Comparison of ENCODE assay signal across 8 mouse cellular contexts in the genomic region with DNA sequence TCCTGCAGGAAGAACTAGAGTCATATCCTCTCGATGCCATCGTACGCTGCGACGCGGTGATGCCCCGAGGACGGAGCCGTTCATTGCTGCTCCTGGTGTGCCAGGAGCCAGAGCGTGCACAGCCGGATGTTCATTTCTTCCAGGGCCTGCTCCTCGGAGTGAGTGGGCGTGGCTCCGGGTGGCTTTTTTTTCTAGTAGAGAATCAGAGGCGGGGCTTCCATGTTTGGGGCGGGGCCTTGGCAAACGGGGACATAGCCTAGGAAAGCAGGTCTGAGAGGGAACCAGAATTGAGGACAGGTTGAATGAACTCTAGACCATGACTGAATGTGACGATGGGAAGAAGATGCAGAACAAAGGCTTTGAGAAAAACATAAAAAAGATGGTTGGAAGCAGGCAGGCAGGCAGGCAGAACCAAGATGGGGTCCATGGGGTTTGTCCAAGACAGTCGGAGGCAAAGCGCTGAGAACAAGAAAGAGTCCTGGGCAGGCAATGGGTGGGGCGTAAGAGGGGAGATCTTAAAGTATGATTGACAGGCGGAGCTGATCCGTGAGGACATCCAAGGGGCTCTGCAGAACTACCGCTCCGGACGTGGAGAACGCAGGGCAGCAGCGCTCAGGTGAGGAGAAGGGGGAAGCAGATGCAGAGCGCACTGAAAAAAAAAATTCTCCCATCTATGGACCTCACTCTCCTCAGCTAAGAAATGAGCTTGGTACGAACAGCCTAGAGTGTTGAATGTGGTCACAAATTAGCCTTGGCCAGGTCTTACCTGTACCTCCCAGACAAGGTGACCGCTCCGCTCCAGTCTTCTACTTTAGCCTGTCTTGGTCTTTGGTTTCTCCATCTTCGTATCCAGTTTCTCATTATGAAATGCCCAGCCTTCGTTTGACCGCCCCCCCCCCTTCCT. TPM values are rescaled to one million over a fixed set of nuclear protein-coding genes. Genes with fewer than 3 reads are reported as not detected.
DNase-seq lines count a peak whose midpoint lies in the region; ATAC-seq and TF ChIP-seq lines count a peak whose summit lies in the region.

No protein-coding gene starts in this region.

- peak; percentile 31 for ATAC-seq in embryonic facial prominence, embryonic 11.5 days (replicated peaks; ENCODE audit: insufficient number of reproducible peaks, low FRiP score, low TSS enrichment, low read depth)
- ATAC-seq in heart, embryonic 11.5 days (replicated peaks; ENCODE audit: insufficient number of reproducible peaks, low FRiP score, low TSS enrichment) = peak; percentile 31; the same call in 1 of the 2 replicates
- ATAC-seq in liver, embryonic 11.5 days (replicated peaks; ENCODE audit: low FRiP score) = peak; percentile 53
- ATAC-seq in midbrain, postnatal 0 days (ENCODE audit: low FRiP score) = peak; percentile 54

- no peak for TF ChIP-seq CTCF in midbrain, postnatal 0 days (IDR thresholded peaks at IDR 0.05)

- H3K27me3 ChIP-seq in embryonic facial prominence, embryonic 11.5 days (ENCODE audit: control insufficient read depth, insufficient read depth, low read length) = peaks cover 16% of the 10 kb centered on the region
- H3K27me3 ChIP-seq in heart, embryonic 11.5 days (ENCODE audit: control insufficient read depth, insufficient read depth, low read length) = peaks cover 37% of the 10 kb centered on the region
- H3K27me3 ChIP-seq in liver, embryonic 11.5 days (replicated peaks; ENCODE audit: control insufficient read depth, insufficient read depth, low read length) = peaks cover 56% of the 10 kb centered on the region
- peaks cover 24% of the 10 kb centered on the region for H3K27me3 ChIP-seq in midbrain, postnatal 0 days (ENCODE audit: insufficient read depth, low read length)

- no peak overlapping the region for H3K27ac ChIP-seq in embryonic facial prominence, embryonic 11.5 days (replicated peaks; ENCODE audit: low read depth, low read length)
- no peak overlapping the region for H3K27ac ChIP-seq in heart, embryonic 11.5 days (ENCODE audit: low read depth, low read length)
- H3K27ac ChIP-seq in liver, embryonic 11.5 days (ENCODE audit: low read depth, low read length) = no peak overlapping the region
- peak overlapping the region; percentile 43 for H3K27ac ChIP-seq in midbrain, postnatal 0 days (ENCODE audit: low read depth, low read length)

- no peaks in the 10 kb centered on the region for H3K9me3 ChIP-seq in embryonic facial prominence, embryonic 11.5 days (replicated peaks; ENCODE audit: control insufficient read depth, low read length)
- H3K9me3 ChIP-seq in heart, embryonic 11.5 days (replicated peaks; ENCODE audit: control insufficient read depth, low read length) = no peaks in the 10 kb centered on the region
- no peaks in the 10 kb centered on the region for H3K9me3 ChIP-seq in liver, embryonic 11.5 days (ENCODE audit: control insufficient read depth, low read length)
- H3K9me3 ChIP-seq in midbrain, postnatal 0 days (ENCODE audit: low read length) = no peaks in the 10 kb centered on the region

- H3K4me3 ChIP-seq in embryonic facial prominence, embryonic 11.5 days (ENCODE audit: low read depth, low read length) = peak overlapping the region; percentile 21
- peak overlapping the region; percentile 43 for H3K4me3 ChIP-seq in heart, embryonic 11.5 days (ENCODE audit: low read depth, low read length)
- H3K4me3 ChIP-seq in liver, embryonic 11.5 days (ENCODE audit: low read depth, low read length) = peak overlapping the region; percentile 40
- H3K4me3 ChIP-seq in midbrain, postnatal 0 days (ENCODE audit: low read depth, low read length) = peak overlapping the region; percentile 49

- H3K4me2 ChIP-seq in embryonic facial prominence, embryonic 11.5 days (ENCODE audit: low read depth, low read length) = peak overlapping the region; percentile 57
- peak overlapping the region; percentile 77 for H3K4me2 ChIP-seq in heart, embryonic 11.5 days
- peak overlapping the region; percentile 76 for H3K4me2 ChIP-seq in liver, embryonic 11.5 days
- H3K4me2 ChIP-seq in midbrain, postnatal 0 days (ENCODE audit: low read depth, low read length, poor library complexity, severe bottlenecking) = peak overlapping the region; percentile 71

- peak overlapping the region; percentile 39; the same call in 1 of the 2 replicates for H3K9ac ChIP-seq in embryonic facial prominence, embryonic 11.5 days (replicated peaks; ENCODE audit: low read length)
- peak overlapping the region; percentile 40 for H3K9ac ChIP-seq in heart, embryonic 11.5 days (ENCODE audit: low read depth, low read length)
- no peak overlapping the region for H3K9ac ChIP-seq in liver, embryonic 11.5 days (ENCODE audit: low read depth, low read length)
- peak overlapping the region; percentile 65 for H3K9ac ChIP-seq in midbrain, postnatal 0 days (replicated peaks; ENCODE audit: low read length, poor library complexity, severe bottlenecking)

- DNase-seq in thymus, postnatal 0 days (ENCODE audit: low spot score) = peak; percentile 42
- no peak for DNase-seq in thymus, adult 18-20 months
- peak; percentile 75 for DNase-seq in embryonic facial prominence, embryonic 11.5 days (ENCODE audit: low spot score)
- DNase-seq in kidney, adult 8-10 months = peak; percentile 64 to 75
- DNase-seq in liver, embryonic 11.5 days (ENCODE audit: low spot score) = peak; percentile 66
- DNase-seq in midbrain, postnatal 0 days (ENCODE audit: low spot score) = peak; percentile 69
- DNase-seq in thymus, postnatal 36 days = peak; percentile 29 to 33

- WGBS in embryonic facial prominence, embryonic 11.5 days = 4% methylated on average over 35 of the region's 35 CpGs
- WGBS in heart, embryonic 11.5 days (ENCODE audit: insufficient replicate concordance) = 4% methylated on average over 35 of the region's 35 CpGs
- 2% methylated on average over 35 of the region's 35 CpGs for WGBS in liver, embryonic 11.5 days
- 2% methylated on average over 35 of the region's 35 CpGs for WGBS in midbrain, postnatal 0 days

- H3K36me3 ChIP-seq in embryonic facial prominence, embryonic 11.5 days (replicated peaks; ENCODE audit: control insufficient read depth, insufficient read depth, low read depth, low read length) = no peaks in the 10 kb centered on the region
- H3K36me3 ChIP-seq in heart, embryonic 11.5 days (ENCODE audit: control insufficient read depth, insufficient read depth, low read length) = no peaks in the 10 kb centered on the region
- no peaks in the 10 kb centered on the region for H3K36me3 ChIP-seq in liver, embryonic 11.5 days (ENCODE audit: control insufficient read depth, insufficient read depth, low read length)
- H3K36me3 ChIP-seq in midbrain, postnatal 0 days (ENCODE audit: insufficient read depth, low read length) = no peaks in the 10 kb centered on the region

- H3K4me1 ChIP-seq in embryonic facial prominence, embryonic 11.5 days (ENCODE audit: control insufficient read depth, insufficient read depth, low read length) = no peaks in the 10 kb centered on the region
- H3K4me1 ChIP-seq in heart, embryonic 11.5 days (ENCODE audit: control insufficient read depth, insufficient read depth, low read length) = no peaks in the 10 kb centered on the region
- H3K4me1 ChIP-seq in liver, embryonic 11.5 days (replicated peaks; ENCODE audit: control insufficient read depth, insufficient read depth, low read length) = peaks cover 6% of the 10 kb centered on the region
- H3K4me1 ChIP-seq in midbrain, postnatal 0 days (ENCODE audit: insufficient read depth, low read length) = no peaks in the 10 kb centered on the region

RNA-seq across cellular contexts. Expression of gene Eps8l1, which starts 10.1 kb away (rescaled TPM):
- 0.79 and 5.9 TPM in 2 replicates for polyA plus RNA-seq in thymus, postnatal 0 days (2015; fragmentation: Nextera tagmentation; extraction: Ambion mirVana)
- polyA plus RNA-seq in embryonic facial prominence, embryonic 11.5 days (2014; fragmentation: Nextera tagmentation; extraction: Ambion mirVana) = 3.0 and 5.8 TPM in 2 replicates
- 2.8 and 4.6 TPM in 2 replicates for polyA plus RNA-seq in heart, embryonic 11.5 days (2014; fragmentation: Nextera tagmentation; extraction: Ambion mirVana)
- polyA plus RNA-seq in liver, embryonic 11.5 days (2014; fragmentation: Nextera tagmentation; extraction: Ambion mirVana) = 2.0 and 2.6 TPM in 2 replicates
- total RNA-seq in midbrain, postnatal 0 days (2014; rRNA removed) = 3.9 and 13.3 TPM in 2 replicates
- 5.2 and 7.4 TPM in 2 replicates for polyA plus RNA-seq in midbrain, postnatal 0 days (2015; fragmentation: Nextera tagmentation; extraction: Ambion mirVana)

RNA-seq across cellular contexts. Expression of gene Rdh13, which starts 25.1 kb away (rescaled TPM):
- 9.9 and 12.6 TPM in 2 replicates for polyA plus RNA-seq in thymus, postnatal 0 days (2015; fragmentation: Nextera tagmentation; extraction: Ambion mirVana)
- polyA plus RNA-seq in embryonic facial prominence, embryonic 11.5 days (2014; fragmentation: Nextera tagmentation; extraction: Ambion mirVana) = 26.0 and 32.9 TPM in 2 replicates
- polyA plus RNA-seq in heart, embryonic 11.5 days (2014; fragmentation: Nextera tagmentation; extraction: Ambion mirVana) = 28.0 and 31.0 TPM in 2 replicates
- 17.4 and 18.2 TPM in 2 replicates for polyA plus RNA-seq in liver, embryonic 11.5 days (2014; fragmentation: Nextera tagmentation; extraction: Ambion mirVana)
- total RNA-seq in midbrain, postnatal 0 days (2014; rRNA removed) = 61.3 and 75.9 TPM in 2 replicates
- 45.3 and 45.4 TPM in 2 replicates for polyA plus RNA-seq in midbrain, postnatal 0 days (2015; fragmentation: Nextera tagmentation; extraction: Ambion mirVana)

RNA-seq across cellular contexts. Expression of gene Ppp1r12c, which starts 31.0 kb away (rescaled TPM):
- 36.3 and 48.3 TPM in 2 replicates for polyA plus RNA-seq in thymus, postnatal 0 days (2015; fragmentation: Nextera tagmentation; extraction: Ambion mirVana)
- polyA plus RNA-seq in embryonic facial prominence, embryonic 11.5 days (2014; fragmentation: Nextera tagmentation; extraction: Ambion mirVana) = 33.0 and 35.3 TPM in 2 replicates
- polyA plus RNA-seq in heart, embryonic 11.5 days (2014; fragmentation: Nextera tagmentation; extraction: Ambion mirVana) = 32.9 and 33.4 TPM in 2 replicates
- polyA plus RNA-seq in liver, embryonic 11.5 days (2014; fragmentation: Nextera tagmentation; extraction: Ambion mirVana) = 46.2 and 48.0 TPM in 2 replicates
- 75.5 and 114 TPM in 2 replicates for total RNA-seq in midbrain, postnatal 0 days (2014; rRNA removed)
- polyA plus RNA-seq in midbrain, postnatal 0 days (2015; fragmentation: Nextera tagmentation; extraction: Ambion mirVana) = 34.6 and 35.0 TPM in 2 replicates

RNA-seq across cellular contexts. Expression of gene Tnnt1, which starts 45.7 kb away (rescaled TPM):
- 27.0 and 28.8 TPM in 2 replicates for polyA plus RNA-seq in thymus, postnatal 0 days (2015; fragmentation: Nextera tagmentation; extraction: Ambion mirVana)
- 44.9 and 61.5 TPM in 2 replicates for polyA plus RNA-seq in embryonic facial prominence, embryonic 11.5 days (2014; fragmentation: Nextera tagmentation; extraction: Ambion mirVana)
- polyA plus RNA-seq in heart, embryonic 11.5 days (2014; fragmentation: Nextera tagmentation; extraction: Ambion mirVana) = 260 and 262 TPM in 2 replicates
- 25.1 and 27.7 TPM in 2 replicates for polyA plus RNA-seq in liver, embryonic 11.5 days (2014; fragmentation: Nextera tagmentation; extraction: Ambion mirVana)
- total RNA-seq in midbrain, postnatal 0 days (2014; rRNA removed) = 2.9 and 4.2 TPM in 2 replicates
- 3.3 and 4.1 TPM in 2 replicates for polyA plus RNA-seq in midbrain, postnatal 0 days (2015; fragmentation: Nextera tagmentation; extraction: Ambion mirVana)

RNA-seq across cellular contexts. Expression of gene Tnni3, which starts 53.5 kb away (rescaled TPM):
- 2.5 and 3.0 TPM in 2 replicates for polyA plus RNA-seq in thymus, postnatal 0 days (2015; fragmentation: Nextera tagmentation; extraction: Ambion mirVana)
- polyA plus RNA-seq in embryonic facial prominence, embryonic 11.5 days (2014; fragmentation: Nextera tagmentation; extraction: Ambion mirVana) = 2.6 and 9.9 TPM in 2 replicates
- 1,570 and 1,662 TPM in 2 replicates for polyA plus RNA-seq in heart, embryonic 11.5 days (2014; fragmentation: Nextera tagmentation; extraction: Ambion mirVana)
- 8.9 and 17.0 TPM in 2 replicates for polyA plus RNA-seq in liver, embryonic 11.5 days (2014; fragmentation: Nextera tagmentation; extraction: Ambion mirVana)
- 4.1 TPM in 1 of 2 replicates, not detected in the other for total RNA-seq in midbrain, postnatal 0 days (2014; rRNA removed)
- polyA plus RNA-seq in midbrain, postnatal 0 days (2015; fragmentation: Nextera tagmentation; extraction: Ambion mirVana) = 1.4 and 1.7 TPM in 2 replicates

Comparison
In these comparisons a context has a peak if more than half of its experiments do, and no peak if none do; other contexts are left out.
1. DNase-seq: peak in thymus, postnatal 0 days (single experiment), embryonic facial prominence, embryonic 11.5 days (single experiment), kidney, adult 8-10 months (2 of 2), liver, embryonic 11.5 days (single experiment), midbrain, postnatal 0 days (single experiment) and thymus, postnatal 36 days (2 of 2); none in thymus, adult 18-20 months (0 of 2).
2. Peak in every context shown above with its lines, with median percentiles within 50 percentile points of each other: ATAC-seq, H3K4me2 ChIP-seq and H3K4me3 ChIP-seq.